Mouse (Mus musculus) embryo, embryonic 9.5 days (tissue): ENCODE measurements around the gene Rnf185.

Experiments
- DNase-seq: peaks from one replicate; pipeline ENCODE4 v3.0.0-alpha.2; 2017; ENCODE audit errors: extremely low spot score

Rnf185 gene

DNA sequence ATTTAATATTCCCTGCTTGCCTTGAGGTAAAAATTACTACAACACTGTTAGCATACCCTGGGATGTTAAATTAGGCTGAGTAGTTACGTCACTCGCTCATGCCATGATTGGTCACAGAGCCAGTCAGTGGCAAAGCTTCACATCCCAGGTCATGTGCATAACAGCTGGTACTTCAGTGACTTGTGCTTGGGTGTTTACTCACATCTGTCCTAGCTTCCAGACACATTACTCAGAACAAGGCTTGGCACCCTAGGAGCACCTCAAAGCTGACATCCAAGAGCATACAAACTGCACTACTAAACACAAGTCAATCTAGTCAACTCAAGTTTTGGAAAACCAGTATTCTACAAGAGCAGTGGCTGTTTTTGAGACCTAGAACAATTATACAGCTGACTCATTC is 9.1 kb downstream of the Rnf185 start:
- DNase-seq, result no peak

DNA sequence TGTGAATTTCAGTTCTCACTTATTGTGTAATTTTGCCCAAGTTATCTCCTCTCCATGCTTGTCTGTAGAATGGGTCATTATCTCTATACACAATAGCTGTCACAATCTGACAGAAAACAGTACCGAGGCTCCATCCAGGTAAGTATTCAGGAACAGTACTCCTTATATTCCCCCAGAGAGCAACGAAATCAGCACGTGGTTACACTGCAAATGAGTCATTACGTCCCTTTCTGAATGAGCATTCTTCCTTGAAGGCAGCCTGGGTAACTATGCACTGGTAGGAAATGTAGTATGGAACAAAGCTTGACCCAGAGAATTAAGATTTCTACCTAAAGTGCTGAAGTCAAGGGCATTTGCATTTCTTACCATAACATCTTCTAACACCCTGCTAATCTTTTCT is 9.5 kb downstream of the Rnf185 start:
- DNase-seq, result no peak

DNA sequence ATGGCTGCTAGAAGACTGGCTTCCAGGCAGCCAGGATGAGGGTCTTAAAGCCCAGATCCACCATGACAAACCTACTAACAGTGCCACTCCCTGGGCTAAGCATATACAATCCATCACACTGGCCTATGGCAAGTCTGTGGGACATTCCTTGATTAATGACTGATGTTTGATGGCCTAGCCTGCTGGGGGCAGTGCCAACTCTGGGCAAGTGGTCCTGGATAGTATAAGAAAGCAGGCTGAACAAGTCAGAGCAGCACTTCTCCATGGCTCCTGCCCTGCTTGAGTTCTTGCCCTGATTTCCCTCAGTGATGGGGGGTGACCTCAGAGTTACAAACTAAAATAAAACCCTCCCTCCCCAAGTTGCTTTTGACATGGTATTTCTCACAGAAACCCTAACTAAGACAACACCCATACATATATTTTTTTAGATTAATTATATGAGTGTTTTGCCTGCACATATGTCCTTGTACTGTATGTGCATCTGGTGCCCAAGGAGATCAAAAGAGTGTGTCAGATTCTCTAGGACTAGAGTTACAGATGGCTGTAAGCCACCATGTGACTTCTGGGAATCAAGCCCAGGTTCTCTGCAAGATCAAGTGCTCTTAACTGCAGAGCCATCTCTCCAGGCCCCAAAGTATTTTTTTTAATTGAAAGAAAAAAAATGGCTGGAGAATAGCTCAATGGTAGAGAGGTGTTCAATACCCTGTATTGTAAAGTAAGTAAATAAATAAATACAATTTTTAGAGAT is 10.3 kb downstream of the Rnf185 start:
- DNase-seq, result no peak

DNA sequence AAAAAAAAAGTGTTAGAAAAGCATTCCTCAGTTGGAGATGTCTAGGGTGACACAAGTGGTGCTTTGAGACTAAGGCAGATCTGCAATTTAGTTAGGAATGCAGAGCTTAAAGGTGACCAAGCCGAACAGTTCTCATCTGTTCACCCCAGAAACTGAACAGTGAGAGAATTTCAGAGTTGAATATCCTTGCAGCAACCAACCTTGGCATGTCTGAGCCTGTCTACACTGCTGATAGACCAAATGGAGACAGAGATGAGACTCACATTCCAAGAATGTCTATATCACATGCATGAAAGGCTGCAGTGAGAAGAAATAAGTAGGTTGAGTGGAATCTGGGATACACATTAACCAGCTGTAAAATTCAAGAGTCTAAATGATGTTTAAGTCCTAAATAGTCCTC is 14.5 kb downstream of the Rnf185 start:
- no peak for DNase-seq

GRCm38 (mm10) chr11:3433809-3434208 is 18.4 kb downstream of the Rnf185 start:
- no peak for DNase-seq

DNA sequence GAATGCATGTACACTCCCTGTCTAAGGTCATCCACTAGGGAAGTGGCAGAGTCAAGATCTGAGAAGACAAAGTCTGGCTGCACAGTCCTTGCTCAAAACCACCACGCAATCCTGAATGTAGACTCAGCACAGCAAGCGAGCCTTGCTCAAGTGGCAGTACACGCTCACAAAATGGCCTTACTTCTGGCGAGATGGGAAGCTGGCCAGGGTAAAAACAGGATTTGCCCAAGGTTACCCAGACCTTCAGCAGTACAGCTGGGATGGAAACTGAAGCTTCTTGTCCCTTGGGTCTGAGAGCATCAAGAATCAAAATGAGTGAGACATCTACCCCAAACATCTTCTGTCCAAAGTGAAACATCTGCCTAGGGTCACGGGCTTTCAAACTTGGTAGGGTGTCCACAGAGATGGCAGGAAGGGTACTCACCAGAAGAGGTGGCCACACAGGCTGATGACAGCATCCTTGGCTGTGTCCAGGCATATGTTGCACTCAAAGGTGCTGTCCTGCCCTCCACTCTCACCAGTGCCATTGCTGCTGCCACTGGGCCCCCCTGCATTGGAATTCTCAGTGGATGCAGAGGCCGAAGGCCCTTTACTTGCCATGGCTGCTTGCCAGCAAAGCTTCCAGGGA is 20.1 kb downstream of the Rnf185 start:
- DNase-seq, result no peak

- no peak for DNase-seq
Observed at GRCm38 (mm10) chr11:3431515-3431914, 20.6 kb downstream of the Rnf185 start.

DNA sequence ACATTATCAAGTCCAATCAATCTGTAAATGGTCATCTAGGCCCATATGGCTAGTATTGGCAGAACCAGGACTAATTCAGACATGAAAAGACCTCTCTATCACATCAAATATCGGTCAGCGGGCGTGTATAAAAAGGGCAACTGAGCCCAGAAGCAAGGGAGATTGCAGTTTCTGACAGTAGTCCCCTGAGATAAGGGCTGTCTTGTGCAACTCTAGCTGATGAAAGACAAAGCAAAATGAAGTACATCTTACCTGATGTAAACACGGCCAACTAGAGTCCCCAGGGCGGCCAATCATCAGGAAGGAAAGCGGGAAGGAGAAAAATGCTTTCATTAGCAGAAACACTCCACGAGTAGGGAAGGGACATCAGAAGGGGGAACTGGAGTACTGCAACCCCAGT is 23.5 kb downstream of the Rnf185 start:
- DNase-seq, result no peak

GRCm38 (mm10) chr11:3427697-3428230 is 24.4 kb downstream of the Rnf185 start:
- no peak for DNase-seq

- DNase-seq, result no peak
Observed at GRCm38 (mm10) chr11:3422242-3422641, 29.9 kb downstream of the Rnf185 start.

DNA sequence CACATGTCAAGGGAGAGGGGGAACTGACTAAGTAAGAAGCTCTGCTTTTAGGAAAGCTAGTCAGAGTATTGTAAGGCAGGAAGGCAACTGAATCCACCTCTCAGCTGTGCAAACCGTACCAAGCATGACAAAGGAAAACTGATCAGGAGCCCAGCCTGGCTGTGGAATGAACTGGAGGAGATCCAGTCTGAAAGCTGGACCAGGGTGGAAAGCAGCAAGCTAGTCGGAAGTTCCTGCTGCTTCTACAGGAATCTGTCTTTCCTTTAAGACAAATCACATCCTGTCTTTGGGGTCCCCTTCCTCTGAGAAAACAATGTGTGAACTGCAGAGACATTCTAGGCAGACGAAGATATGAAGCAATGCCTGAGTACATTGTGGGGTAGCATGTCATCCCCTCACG is 33.4 kb downstream of the Rnf185 start:
- no peak for DNase-seq

DNA sequence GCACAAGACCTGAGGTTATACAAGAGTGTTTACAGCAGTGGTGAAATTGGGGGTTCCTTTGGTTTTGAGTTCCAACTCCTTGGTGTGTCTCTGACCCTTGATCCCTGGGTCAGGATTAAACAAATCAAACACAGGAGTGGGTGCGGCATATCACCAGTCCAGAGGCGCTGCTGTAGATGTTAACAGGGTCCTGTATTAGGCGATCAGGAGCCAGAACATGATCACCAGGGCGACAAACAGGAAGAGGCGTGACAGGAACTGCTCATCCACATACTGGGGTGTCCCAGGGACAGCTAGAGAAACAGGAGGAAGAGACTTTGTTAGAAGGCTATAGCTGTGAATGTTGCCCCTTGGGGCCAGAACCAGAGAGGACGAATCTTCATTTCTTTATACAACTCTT is 34.4 kb downstream of the Rnf185 start:
- DNase-seq, result no peak

GRCm38 (mm10) chr11:3416399-3416798 is 35.8 kb downstream of the Rnf185 start:
- DNase-seq, result no peak

GRCm38 (mm10) chr11:3412111-3412510 is 40.1 kb downstream of the Rnf185 start:
- DNase-seq, result no peak

DNA sequence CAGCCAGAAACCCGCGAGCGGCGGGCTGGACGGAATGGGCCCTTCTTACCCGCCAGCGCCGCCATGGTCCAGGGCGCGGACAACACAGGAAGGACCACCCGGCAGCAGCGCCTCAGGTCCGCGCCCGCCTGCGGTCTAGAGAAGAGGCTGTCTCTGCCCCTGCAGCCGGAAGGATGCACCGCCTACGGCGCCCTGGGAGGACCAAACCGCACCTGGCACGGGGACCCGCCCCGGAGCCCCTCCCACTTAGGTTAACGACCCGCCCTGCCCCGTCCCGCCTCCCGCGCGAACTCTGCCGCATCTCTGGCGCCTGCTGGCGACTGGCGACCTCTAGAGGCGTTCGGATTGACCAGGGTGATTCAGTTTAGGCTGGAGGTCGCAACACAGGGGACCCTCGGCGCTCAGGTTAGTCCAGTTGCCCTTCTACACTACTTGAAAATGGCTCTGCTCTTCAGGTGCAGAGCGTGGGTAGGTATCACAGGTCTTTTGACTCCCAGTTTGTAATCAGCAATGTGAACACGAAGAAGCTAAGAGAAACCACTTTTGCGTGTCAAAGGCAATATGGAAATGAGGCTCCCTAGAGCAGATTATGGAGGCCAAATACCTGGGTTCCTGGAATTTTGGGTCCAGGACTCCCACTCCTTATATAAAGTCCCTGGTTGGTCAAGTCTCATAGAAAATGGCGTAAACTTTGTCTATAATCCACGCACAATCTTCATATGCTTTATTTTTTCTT is 43.0 kb downstream of the Rnf185 start, which contains the start of gene Limk2:
Limk2 (minus strand) TSS at position 193 of the 736 bp plus-strand sequence.
- peak; percentile 96 for DNase-seq

- DNase-seq, result peak; percentile 14
Observed at GRCm38 (mm10) chr11:3408131-3408996, 43.8 kb downstream of the Rnf185 start.

DNA sequence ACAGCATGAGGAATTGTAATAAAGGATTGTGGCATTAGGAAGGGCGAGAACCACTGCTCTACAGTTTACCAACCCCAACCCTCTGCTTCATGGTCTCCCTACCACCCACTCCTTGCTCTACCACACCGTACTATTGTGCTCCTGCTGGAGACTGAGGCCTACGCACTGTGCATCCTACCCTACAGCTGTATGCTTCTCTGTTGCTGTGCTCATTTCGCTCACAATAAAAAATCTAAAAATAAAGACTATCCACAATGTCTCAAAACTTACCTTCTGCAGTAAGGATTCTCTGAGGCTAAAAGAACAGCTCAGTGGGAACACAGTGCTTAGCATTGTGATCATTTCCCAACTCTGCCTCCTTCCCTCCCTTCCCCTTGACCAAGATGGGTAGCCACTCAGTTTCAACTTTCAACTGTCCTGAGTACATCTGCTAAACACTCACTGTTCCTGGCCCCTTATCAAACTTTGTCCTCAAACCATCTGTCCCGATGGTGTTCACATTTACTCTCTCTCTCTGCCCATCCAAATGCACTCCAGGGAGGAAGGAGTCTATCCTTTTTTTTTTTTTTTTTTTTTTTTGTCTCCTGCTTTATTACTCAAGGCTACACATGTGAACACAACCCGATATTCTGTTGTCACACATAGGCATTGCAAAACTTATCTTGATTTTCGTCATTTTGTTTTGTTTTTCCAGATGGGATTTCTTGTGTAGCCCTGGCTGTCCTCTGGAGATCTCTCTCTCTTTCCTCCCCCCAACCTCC is 47.7 kb downstream of the Rnf185 start:
- DNase-seq, result no peak

DNA sequence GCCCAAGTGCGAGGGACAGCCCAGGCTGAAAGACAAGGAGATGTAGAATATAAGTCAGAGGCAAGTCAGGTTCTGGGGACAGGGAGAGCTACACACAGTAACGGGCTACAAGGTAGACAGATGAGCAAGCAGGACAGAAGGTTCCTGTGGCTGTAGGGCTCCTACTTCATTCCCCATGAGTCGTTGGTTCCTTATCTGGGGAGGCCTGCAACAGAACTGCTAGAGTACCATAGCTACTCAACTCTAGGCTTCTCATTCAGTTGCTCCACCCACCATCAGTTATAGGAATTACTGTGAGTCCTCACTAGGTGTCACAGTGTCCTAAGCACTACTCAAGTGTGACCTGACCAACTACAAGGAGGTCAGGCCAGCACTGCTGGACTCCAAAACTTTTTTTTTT is 49.1 kb downstream of the Rnf185 start:
- DNase-seq, result no peak

GRCm38 (mm10) chr11:3398318-3398717 is 53.8 kb downstream of the Rnf185 start:
- DNase-seq, result no peak

GRCm38 (mm10) chr11:3396562-3396961 is 55.6 kb downstream of the Rnf185 start:
- no peak for DNase-seq

- no peak for DNase-seq
Observed at GRCm38 (mm10) chr11:3396091-3396490, 56.1 kb downstream of the Rnf185 start.
